Mouse (Mus musculus) ZHBTc4 (cell line): ENCODE data around the gene Ubtf.

Source experiments
- DNase-seq: peaks from one replicate; pipeline ENCODE4 v3.0.0-alpha.2; 2011; ENCODE audit warnings: low read depth, low spot score

Gene Ubtf

DNA sequence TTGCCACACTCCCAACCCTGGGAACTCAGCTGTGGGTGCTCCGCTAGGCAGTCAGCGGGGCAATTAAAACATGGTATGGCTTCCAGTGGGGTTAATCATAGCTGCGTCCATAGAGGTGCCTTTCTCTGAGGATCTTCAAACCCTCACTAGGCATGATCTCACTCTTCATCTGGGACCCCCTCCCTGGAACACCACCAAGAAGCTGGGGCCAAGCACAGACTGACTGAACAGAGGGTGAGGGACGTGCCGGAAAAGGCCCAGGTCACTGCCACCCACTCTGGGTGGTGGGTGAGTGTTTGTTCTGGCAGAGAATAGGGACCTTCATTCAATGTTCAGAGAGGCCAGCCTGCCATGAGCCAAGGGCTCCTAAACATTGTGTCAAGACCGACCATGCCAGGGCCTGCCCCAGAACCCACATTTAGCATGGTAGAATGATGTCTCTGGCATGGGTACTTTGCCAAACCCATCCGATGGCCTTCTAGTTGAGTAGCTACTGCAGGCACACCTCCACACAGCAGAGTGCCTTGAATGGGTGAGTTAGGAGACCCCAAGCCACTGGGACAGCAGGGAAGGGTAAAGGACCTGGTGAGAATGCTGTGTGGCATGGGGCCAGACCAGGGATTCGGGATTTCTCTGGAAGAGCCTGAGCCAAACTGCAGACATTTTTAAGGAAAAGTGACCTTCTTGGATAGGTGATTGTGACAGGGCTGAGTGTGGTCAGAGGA lies 52.7 kb downstream of the Ubtf start:
- no peak for DNase-seq

DNA sequence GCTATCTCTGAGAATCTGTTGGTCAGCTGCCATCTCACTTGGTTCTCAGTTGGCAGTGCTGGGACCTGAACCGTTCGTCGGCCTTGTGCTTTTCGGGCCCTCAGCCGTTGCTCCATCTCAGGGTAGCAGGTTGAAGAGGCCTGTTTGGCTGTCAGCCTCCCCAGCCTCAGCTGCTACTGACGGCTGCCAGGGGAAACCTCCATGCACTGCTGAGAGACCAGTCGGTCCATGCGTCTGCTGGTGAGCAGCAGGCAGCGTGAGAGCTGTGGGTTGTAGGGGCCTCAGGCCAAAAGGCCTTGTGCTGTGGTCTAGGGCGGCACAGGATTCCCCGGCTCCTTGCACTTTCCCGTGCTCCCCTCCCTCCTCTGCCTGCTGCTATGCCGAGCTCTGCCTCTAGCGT lies 53.7 kb downstream of the Ubtf start:
- peak; percentile 53 for DNase-seq

DNA sequence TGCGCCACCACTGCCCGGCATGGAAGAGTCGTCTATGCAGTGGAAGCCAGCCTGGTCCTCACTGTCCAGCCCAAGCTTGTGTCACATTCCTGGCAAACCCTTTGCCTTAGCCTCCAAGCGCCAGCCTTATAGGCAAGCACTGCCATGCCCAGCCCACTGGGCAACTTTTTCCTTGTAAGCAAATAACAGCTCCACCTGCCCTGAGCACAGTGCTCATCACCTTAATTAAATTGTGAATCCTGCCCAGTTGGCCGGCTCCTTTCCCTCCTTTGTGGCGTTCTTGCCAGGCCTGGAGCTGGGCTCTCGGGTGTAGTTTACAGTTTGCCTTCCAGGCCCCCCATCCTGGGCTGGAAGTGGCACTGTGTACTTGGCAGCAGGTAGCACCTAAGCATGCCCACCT lies 56.3 kb downstream of the Ubtf start:
- no peak for DNase-seq

DNA sequence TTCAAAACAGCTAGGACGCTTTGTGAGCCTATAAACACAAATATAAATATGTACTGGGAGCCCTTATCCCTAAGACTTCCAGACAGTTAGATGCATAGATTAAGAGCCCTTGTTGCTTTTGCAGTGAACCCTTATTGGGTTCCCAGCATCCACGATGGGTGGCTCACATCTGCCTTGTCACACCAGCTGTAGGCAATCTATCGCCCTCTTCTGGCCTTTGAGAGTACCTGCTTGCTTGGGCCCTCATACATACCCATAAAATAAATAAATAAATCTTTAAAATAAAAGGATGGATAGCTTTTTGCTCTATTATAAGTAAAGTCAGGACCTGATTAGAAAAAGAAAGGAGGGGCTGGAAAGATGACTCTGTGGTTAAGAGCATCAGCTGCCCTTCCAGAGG lies 61.0 kb downstream of the Ubtf start:
- DNase-seq: peak; percentile 72

DNA sequence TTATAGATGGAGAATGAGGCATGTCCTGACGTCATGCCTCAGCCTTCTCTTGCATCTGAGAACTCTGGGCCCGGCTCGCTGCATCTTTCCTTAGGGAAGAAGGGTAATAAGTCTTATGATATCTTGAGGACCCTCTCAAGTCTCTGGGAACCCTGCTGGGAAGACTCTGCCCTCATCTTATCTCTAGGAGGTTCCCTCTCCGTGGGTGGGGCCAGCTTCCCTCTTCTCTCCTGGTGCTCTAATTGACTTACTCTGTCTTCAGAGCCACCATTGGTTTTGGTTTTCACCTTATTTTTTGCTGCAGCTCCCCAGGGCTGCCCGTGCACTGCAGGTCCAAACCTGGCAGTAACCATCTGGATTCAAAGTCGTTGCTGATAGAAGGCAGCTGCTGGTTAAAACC lies 61.4 kb downstream of the Ubtf start:
- DNase-seq: no peak

DNA sequence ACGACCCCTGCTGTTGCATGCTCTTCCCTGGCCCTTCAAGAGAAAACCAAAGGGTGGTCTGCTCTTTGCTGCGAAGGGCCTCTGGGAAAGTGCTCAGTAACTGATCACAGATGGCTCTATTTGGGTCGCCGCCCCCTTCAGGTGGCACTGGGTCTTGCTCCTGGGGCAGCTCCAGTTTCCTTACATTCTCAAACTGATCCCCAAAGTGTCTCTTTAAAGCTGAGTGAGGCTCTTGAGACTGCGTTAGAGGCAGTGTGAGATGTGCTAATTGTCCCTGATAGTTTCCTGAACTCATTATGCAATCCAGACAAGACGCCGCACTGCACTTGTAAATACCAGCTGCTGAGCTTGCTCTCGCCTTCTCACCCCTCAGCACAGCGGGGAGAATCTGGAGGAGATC lies 62.0 kb downstream of the Ubtf start:
- DNase-seq: peak; percentile 61
